Mouse (Mus musculus) limb, embryonic 12.5 days (tissue): Measurements from ENCODE around the gene Fam207a. TPM values are rescaled to one million over a fixed set of nuclear protein-coding genes. Genes with fewer than 3 reads are reported as not detected.

ENCODE experiments used
- ATAC-seq: fragments of 200-750 bp; cut with Nextera tagmentation; 2 replicates; pipeline ENCODE4 v1.8.0; 2017; ENCODE audit warnings: low read depth, moderate TSS enrichment; ENCODE audit not compliant: insufficient number of reproducible peaks, insufficient read depth, low FRiP score, low TSS enrichment
- H3K27ac ChIP-seq: fragments of 300-500 bp; sonication (generic); 2 replicates; pipeline ENCODE4 v1.5.1; 2016; ENCODE audit warnings: mild to moderate bottlenecking, moderate library complexity
- H3K27me3 ChIP-seq: fragments of 300-500 bp; sonication (generic); 2 replicates; pipeline ENCODE4 v1.6.1; 2016; ENCODE audit warnings: mild to moderate bottlenecking, moderate library complexity
- H3K36me3 ChIP-seq: fragments of 300-500 bp; sonication (generic); 2 replicates; pipeline ENCODE4 v1.6.1; 2016; ENCODE audit warnings: mild to moderate bottlenecking, moderate library complexity
- H3K4me1 ChIP-seq: fragments of 300-500 bp; sonication (generic); replicated peaks from 2 replicates; pipeline ENCODE4 v1.6.1; 2016
- H3K4me2 ChIP-seq: fragments of 300-500 bp; sonication (generic); 2 replicates; pipeline ENCODE4 v1.6.1; 2016; ENCODE audit warnings: mild to moderate bottlenecking, moderate library complexity
- H3K4me3 ChIP-seq: fragments of 300-500 bp; sonication (generic); replicated peaks from 2 replicates; pipeline ENCODE4 v1.5.1; 2016; ENCODE audit warnings: mild to moderate bottlenecking
- H3K9ac ChIP-seq: fragments of 300-500 bp; sonication (generic); replicated peaks from 2 replicates; pipeline ENCODE4 v1.6.1; 2016; ENCODE audit warnings: mild to moderate bottlenecking, moderate library complexity
- H3K9me3 ChIP-seq: fragments of 300-500 bp; sonication (generic); 2 replicates; pipeline ENCODE4 v1.6.1; 2016; ENCODE audit warnings: mild to moderate bottlenecking, moderate library complexity
- whole genome bisulfite sequencing: fragments of 180-500 bp; shearing (Covaris S2); methylation state at CpG from one replicate; pipeline ENCODE4 v1.1.7; 2016; 5-methylcytosine and 5-hydroxymethylcytosine counted together
- polyA plus RNA-seq: library from polyadenylated mRNA; unstranded; fragments of >200 nt; fragmentation: Nextera tagmentation; extraction: Ambion mirVana; gene quantifications from 2 replicates; pipeline ENCODE4 v1.2.1, GENCODE M21; 2016

Fam207a gene
- polyA plus RNA-seq, 1 experiment from 2014 or later = 46.9 TPM

DNA sequence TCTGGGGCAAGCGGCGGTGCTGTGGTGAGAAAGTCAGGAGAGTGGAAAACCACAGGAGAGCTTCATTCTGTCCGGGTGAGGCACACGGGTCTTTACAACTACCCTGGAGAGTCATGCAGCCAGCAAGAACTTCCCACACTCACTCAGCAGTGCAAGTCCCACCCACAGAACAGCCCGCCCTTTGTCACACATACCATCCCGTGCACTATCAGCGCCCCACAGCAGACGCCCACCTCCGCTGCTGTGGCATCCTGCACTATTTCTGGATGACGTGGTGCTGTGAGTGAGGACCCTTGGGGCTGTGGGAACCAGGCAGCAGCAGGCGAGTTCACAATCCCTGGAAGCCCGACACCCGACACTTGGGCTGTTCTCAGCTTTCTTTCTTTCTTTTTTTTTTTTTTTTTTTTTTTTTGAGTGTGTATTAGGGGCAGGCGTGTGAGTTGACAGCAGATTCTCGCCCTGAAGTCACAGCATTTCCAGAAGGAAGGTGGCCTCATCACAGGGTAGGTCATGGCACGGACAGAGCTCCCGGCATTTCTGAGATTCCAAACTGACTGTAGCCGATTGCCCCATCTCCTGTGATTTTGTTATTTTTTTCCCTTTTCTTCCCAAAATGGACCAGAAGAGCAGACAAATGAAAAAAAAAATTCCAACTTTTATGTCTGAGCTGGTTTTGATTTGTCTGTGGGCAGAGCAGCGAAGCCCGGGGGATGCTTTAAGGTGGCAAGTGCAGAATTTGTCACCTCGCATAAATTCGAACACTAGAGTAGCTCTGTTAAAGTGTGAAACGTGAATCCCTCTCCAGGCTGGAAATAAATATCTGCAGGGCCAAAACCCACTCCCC lies 66.0 kb downstream of the Fam207a start:
- Histone ChIP-seq H3K27me3 (peaks cover 16% of the 10 kb centered on the region; the same call in 1 of the 2 replicates), H3K4me2 (peak overlapping the region; percentile 55), H3K4me1 (peaks cover 22% of the 10 kb centered on the region), H3K4me3 (peak overlapping the region; percentile 23), H3K9ac (0 out of 2 replicates have a peak overlapping the region, but pooled peaks have one; percentile 40), H3K36me3 (no peaks in the 10 kb centered on the region), H3K9me3 (peaks cover 12% of the 10 kb centered on the region), H3K27ac (peak overlapping the region; percentile 62; the same call in 1 of the 2 replicates)
- ATAC-seq = peak; percentile 75; the same call in 1 of the 2 replicates
- WGBS = 22% methylated on average over 23 of the region's 23 CpGs

DNA sequence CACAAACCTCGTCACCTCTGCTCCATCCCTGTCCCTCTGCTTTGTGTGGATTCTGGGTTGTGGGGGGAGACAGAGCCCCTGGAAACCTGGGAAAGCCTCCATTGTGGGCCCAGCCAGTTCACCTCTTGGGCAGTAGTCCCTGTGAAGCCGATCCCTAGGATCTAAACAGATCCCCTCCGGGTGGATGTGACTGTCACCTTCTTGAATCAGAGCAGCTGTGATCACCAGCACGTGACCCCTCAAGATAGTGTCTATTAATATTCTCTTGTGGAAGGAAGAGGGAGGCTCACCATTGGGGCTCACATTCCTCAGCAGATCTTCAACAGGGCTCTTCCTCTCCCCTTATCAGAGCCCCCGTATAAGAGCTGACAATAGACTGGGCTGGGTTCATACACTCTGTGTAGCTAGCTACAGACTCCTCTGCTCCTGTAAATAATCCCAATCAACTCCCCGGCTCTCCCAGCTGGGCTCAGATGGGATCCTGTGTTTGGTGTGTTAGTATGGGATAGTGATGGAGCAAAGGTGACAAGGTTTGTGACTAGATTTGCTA lies 66.8 kb downstream of the Fam207a start:
- Histone ChIP-seq H3K9ac (0 out of 2 replicates have a peak overlapping the region, but pooled peaks have one; percentile 40), H3K4me1 (peaks cover 22% of the 10 kb centered on the region), H3K9me3 (peaks cover 12% of the 10 kb centered on the region), H3K4me3 (no peak overlapping the region), H3K36me3 (no peaks in the 10 kb centered on the region), H3K27me3 (peaks cover 16% of the 10 kb centered on the region; the same call in 1 of the 2 replicates), H3K4me2 (peak overlapping the region; percentile 55), H3K27ac (peak overlapping the region; percentile 62; the same call in 1 of the 2 replicates)
- WGBS = 69% methylated on average over 6 of the region's 6 CpGs
- no peak for ATAC-seq

DNA sequence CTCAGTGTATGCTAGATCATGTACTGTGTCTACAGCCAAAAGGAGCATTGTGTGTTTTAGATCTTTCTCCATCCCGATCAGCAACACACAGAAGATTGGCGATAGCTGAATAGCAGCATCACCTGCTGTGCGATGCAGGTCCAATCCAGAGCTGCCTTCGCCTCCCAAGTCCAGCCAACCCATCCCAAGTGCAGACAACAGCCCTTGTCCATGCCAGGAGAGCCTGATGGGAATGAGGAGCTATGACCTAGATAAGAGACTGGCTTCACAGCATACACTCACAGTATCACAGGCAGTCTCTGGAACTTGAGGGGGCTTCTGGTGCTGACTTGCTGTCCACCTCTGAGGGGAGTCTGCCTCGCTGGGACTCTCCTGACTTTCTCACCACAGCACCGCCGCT lies 67.4 kb downstream of the Fam207a start:
- H3K27me3 ChIP-seq = peaks cover 16% of the 10 kb centered on the region; the same call in 1 of the 2 replicates
- H3K4me2 ChIP-seq = no peak overlapping the region
- H3K27ac ChIP-seq = no peak overlapping the region
- H3K4me3 ChIP-seq = no peak overlapping the region
- ATAC-seq = no peak
- H3K9me3 ChIP-seq = peaks cover 12% of the 10 kb centered on the region
- 81% methylated on average over 7 of the region's 7 CpGs for WGBS
- no peaks in the 10 kb centered on the region for H3K36me3 ChIP-seq
- H3K4me1 ChIP-seq = peaks cover 22% of the 10 kb centered on the region
- no peak overlapping the region for H3K9ac ChIP-seq

DNA sequence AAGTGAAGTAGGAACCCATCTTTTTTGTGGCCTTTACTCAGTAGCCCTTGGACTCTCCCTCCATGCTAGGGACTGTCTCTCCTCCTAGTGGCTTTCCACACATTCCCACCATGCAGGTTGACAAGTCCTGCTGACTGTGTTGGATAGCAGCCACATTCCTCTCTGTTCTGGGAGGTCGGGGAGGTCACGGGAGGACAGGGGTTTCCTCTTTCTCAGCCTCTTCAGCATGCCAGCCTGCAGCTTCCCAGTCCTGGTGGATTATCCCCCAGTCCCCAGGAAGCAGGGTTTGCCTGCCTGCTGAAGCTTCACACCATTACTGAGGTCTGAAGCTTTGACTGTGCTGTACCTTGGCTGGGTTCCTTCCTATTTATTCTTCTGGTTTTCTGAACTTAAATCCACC lies 67.8 kb downstream of the Fam207a start:
- peaks cover 12% of the 10 kb centered on the region for H3K9me3 ChIP-seq
- H3K27me3 ChIP-seq = peaks cover 16% of the 10 kb centered on the region; the same call in 1 of the 2 replicates
- no peak overlapping the region for H3K9ac ChIP-seq
- H3K4me3 ChIP-seq = no peak overlapping the region
- 10% methylated on average over 2 of the region's 2 CpGs for WGBS
- H3K4me1 ChIP-seq = peaks cover 22% of the 10 kb centered on the region
- no peak overlapping the region for H3K4me2 ChIP-seq
- no peak for ATAC-seq
- H3K27ac ChIP-seq = no peak overlapping the region
- no peaks in the 10 kb centered on the region for H3K36me3 ChIP-seq

DNA sequence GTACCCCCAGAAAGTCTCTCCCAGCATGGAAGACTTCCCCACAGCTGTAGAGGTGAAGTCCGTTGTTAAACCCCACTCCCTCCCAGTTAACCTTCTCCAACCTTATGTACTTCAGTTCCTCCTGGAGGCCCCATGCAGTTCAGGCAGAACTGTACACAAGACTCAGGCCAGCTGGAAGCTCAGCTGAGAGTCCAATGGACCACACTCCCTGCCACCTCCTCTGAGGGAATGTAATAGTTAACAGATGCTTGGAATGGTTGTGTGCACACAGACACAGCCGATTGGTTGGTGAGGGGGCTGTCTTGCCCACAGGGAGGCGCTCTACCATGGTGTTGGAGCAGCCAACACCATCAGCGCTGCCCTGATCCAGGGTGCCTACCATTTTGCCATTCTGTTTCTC lies 73.3 kb downstream of the Fam207a start:
- H3K27ac ChIP-seq = no peak overlapping the region

DNA sequence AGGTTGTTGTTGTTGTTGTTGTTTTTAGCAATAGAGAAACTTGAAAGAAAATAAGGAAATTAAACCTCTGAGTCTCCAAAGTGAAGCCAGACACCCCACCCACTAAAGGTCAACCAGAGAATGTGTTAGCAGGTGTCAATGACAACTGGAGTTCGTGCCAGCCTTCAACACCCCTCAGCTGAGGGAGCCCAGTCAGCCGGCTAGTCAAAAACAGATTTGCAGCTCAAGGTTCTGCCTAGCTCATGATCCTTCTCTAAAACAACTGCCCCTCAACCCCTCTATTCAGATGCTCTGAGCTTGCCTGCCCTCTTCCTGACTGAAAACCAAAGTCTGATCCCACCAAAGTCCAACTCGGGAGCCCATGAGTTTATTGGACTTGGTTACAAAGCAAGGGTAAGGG lies 73.8 kb downstream of the Fam207a start:
- Histone ChIP-seq H3K4me3 (no peak overlapping the region), H3K27me3 (no peaks in the 10 kb centered on the region), H3K4me1 (peaks cover 25% of the 10 kb centered on the region), H3K36me3 (no peaks in the 10 kb centered on the region), H3K4me2 (no peak overlapping the region), H3K9me3 (peaks cover 12% of the 10 kb centered on the region), H3K9ac (no peak overlapping the region), H3K27ac (no peak overlapping the region)
- 61% methylated on average over 3 of the region's 3 CpGs for WGBS
- no peak for ATAC-seq

More for the DNA sequence above, 73.3 kb downstream of the Fam207a start:
- Histone ChIP-seq H3K4me1 (peaks cover 25% of the 10 kb centered on the region), H3K9ac (no peak overlapping the region), H3K4me3 (no peak overlapping the region), H3K36me3 (no peaks in the 10 kb centered on the region), H3K27me3 (no peaks in the 10 kb centered on the region), H3K9me3 (peaks cover 12% of the 10 kb centered on the region), H3K4me2 (no peak overlapping the region)
- 74% methylated on average over 4 of the region's 4 CpGs for WGBS
- no peak for ATAC-seq

DNA sequence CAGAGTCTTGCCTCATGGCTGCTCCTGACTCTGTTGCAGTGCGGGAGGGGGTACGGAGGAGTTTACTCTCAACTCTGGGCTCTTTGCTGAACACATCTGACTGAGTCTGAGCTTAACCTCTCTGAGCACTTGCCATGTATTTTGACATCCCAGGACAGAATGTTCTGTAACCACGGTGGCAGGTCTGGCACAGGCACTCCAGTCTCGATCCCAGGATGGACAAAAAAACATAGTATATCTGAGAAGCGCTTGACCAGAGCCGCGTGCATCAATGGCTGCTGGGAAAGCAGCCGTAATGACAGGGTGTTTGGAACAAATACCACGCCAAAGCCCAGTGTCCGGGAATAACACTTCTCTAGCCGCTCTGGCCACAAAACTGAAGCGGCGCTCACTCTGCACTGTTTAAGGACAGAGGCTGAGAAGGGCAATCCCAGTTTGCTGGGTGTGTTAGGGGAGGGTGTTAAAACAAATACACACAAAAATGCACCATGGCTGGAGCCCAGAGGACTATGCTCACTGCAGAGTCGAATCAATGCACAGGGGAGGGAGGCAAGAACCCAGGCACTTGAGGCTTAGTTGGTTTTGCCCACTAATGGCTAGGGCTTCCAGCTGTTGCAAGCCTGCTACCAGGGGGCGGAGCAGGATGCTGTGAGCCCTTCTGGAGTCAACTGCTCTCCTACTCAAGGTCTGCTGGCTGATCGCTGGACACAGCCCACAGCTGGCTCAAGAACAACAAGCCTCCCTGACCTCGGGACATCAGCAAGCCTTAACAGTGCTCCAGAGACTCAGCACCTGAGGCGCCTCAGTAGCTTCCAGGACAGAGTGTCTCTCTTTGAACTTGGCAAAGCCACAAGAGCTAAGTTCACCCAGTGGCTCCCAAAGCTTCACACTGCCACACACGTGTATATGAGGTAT lies 74.5 kb downstream of the Fam207a start:
- ATAC-seq = no peak
- no peak overlapping the region for H3K9ac ChIP-seq
- H3K27ac ChIP-seq = no peak overlapping the region
- 0 out of 2 replicates have a peak overlapping the region, but pooled peaks have one; percentile 4 for H3K4me2 ChIP-seq
- H3K27me3 ChIP-seq = no peaks in the 10 kb centered on the region
- WGBS = 55% methylated on average over 19 of the region's 19 CpGs
- H3K9me3 ChIP-seq = peaks cover 12% of the 10 kb centered on the region
- no peaks in the 10 kb centered on the region for H3K36me3 ChIP-seq
- H3K4me3 ChIP-seq = no peak overlapping the region
- peaks cover 25% of the 10 kb centered on the region for H3K4me1 ChIP-seq

DNA sequence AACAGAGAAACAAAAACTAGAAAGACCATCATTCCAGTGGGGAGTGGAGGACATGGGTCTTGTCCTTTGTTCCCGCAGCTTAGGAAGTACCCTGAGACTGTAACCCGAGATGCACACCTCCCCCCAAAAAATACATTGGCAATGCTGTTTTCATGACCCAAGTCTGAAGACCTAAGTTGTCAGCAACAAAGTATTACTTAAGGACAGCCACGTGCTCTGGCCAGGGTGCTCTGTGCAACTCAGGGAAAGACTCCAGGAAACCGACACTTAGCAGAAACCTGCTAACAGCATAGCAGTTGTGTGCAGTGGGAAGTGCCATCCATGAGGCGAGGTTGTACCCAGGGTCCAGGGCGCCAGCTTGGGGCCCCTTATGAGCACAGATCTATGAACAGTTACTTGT lies 75.3 kb downstream of the Fam207a start:
- Histone ChIP-seq H3K4me1 (peaks cover 25% of the 10 kb centered on the region), H3K9me3 (peaks cover 7% of the 10 kb centered on the region), H3K4me3 (no peak overlapping the region), H3K27ac (no peak overlapping the region), H3K27me3 (no peaks in the 10 kb centered on the region), H3K4me2 (no peak overlapping the region), H3K9ac (no peak overlapping the region), H3K36me3 (no peaks in the 10 kb centered on the region)
- no peak for ATAC-seq
- WGBS = 36% methylated on average over 6 of the region's 6 CpGs

DNA sequence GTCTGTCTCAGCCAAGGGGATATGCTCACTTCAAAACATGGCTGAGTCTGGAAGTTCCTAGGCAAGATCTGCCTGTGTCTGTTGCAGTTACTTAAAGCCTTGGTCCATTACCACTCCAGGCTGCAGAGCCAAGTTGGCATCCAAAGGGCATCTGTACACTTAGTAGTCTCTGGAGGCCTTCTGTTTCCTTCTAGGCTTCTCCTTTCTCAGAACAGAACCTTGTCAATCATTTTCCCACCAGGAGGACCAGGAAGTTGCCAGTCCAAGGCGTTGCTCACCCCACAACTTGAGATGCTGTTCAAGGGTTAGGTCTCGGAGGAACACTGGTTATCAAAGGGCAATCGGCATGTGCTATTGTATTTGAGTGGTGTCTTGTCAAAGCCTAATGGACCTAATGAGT lies 76.6 kb downstream of the Fam207a start:
- 60% methylated on average over 3 of the region's 3 CpGs for WGBS
- peaks cover 30% of the 10 kb centered on the region for H3K4me1 ChIP-seq
- H3K9ac ChIP-seq = no peak overlapping the region
- H3K4me2 ChIP-seq = no peak overlapping the region
- no peak overlapping the region for H3K4me3 ChIP-seq
- ATAC-seq = no peak
- no peaks in the 10 kb centered on the region for H3K27me3 ChIP-seq
- no peaks in the 10 kb centered on the region for H3K9me3 ChIP-seq
- no peak overlapping the region for H3K27ac ChIP-seq
- H3K36me3 ChIP-seq = no peaks in the 10 kb centered on the region

DNA sequence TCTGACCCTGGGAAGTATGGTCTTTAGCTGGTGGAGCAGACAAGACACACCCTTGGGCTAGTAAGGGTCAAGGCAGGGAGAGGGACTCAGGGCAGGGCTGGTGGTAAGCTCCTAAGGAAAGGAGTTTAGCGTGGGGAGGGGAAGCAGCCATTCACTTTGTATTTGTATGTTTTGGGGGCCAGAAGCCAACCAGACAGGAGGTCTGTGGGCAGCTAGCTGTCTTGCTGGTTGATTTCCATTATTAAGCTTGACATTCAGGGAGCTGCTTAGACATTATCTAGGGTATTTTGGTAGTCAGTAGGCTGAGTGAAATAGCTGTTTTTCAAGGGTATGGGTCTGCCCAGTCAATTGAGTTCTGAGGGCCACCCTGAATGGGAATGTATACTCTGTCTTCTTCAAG lies 77.6 kb downstream of the Fam207a start:
- H3K9me3 ChIP-seq = no peaks in the 10 kb centered on the region
- H3K4me3 ChIP-seq = no peak overlapping the region
- ATAC-seq = no peak
- no peak overlapping the region for H3K4me2 ChIP-seq
- H3K4me1 ChIP-seq = peaks cover 30% of the 10 kb centered on the region
- no peak overlapping the region for H3K9ac ChIP-seq
- 59% methylated on average over 1 of the region's 1 CpGs for WGBS
- H3K27ac ChIP-seq = no peak overlapping the region
- no peaks in the 10 kb centered on the region for H3K27me3 ChIP-seq
- no peaks in the 10 kb centered on the region for H3K36me3 ChIP-seq
